Mouse (Mus musculus) erythroblast, embryonic 14.5 days (primary cell): Measurements from ENCODE around the gene Pomgnt1.

Source experiments
- GATA1 ChIP-seq: IDR thresholded peaks from 2 replicates; pipeline ENCODE4 v1.6.1; 2012; ENCODE audit warnings: low read length, inconsistent platforms, mixed read lengths
- TAL1 ChIP-seq: IDR thresholded peaks from 3 replicates; pipeline ENCODE4 v1.6.1; 2012; ENCODE audit warnings: low read length, inconsistent platforms, mixed read lengths

DNA sequence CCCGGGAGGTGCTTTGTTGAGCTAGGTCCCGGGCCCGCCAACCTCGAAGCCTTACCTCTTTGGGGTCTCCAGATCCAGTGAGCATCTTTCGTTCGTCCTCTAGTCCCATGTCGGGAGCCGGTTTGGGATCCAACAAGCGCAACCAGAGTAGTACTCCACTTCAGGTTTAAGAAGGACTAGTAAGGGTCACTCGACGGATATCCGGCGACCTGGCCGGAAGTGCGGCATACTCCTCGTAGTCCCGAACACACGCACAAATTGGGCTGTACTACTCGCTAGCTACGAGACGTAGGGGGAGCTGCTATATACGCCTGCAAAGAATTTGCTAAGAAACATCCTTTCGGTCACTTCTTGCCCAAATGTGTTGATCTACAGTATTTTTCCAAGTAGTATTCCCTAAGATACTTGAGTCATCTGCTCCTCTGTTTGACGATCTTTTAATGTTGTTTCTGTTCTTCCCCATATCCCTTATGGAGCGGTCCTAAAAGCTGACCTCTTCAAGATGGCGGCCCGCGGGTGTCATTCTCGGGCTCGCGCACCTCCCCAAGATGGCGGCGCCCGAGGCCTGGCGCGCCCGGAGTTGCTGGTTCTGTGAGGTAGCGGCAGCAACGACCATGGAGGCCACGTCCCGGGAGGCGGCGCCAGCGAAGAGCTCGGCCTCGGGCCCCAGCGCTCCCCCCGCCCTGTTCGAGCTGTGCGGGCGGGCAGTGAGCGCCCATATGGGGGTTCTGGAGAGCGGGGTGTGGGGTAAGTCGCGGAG is 48.6 kb upstream of the Pomgnt1 start, which contains the start of the genes Uqcrh and Lrrc41:
- no peak for TF ChIP-seq TAL1
- TF ChIP-seq GATA1, result no peak
